In the genomic region with DNA sequence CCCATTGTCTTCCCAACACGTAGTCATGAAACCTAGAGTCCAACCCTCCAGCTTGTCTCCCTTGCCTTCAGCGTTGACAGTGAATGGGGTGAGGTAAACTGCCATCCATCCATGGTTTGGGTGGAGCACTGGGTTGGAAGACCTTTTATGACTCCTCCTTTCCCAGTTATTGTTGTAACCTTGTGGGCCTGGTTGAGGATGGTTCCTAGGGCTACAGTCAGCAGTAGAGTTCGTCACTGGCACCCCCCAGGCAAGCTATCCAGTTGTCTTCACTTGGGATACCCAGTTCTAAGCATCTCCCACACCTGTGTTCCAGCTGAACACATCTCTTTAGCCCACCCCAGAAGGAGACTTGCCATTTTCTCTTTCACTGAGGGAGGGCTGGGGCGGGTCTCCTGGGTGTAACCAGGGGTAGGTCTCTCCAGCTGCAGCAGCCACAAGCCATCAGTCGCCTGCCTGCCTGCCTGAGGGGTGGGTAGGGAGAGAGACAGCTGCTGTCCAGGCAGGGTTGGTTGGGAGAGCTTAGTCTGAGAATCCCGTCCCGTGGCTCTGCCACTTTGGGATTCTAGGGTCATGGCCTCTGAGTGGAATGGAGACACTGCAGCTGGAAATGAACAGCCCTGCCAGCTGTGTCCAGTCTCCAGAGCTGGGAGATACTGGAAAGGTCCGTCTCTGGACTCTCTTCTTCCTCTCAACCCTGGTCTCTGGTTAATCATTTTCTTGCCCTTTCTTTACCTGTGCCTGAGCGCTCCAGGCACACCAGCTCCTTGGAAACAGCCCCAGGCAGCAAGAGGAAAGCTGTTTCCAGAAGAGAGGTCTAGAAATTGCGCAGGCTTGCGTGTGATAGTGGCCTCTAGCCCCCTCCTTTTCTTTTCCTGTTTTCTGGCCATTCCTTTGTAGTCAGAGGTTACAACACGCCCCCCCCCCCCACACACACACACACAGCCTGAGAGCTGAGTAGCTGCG, we compare ENCODE assay signal across 8 mouse cellular contexts. TPM values are rescaled to one million over a fixed set of nuclear protein-coding genes. Genes with fewer than 3 reads are reported as not detected.
DNase-seq lines count a peak whose midpoint lies in the region; ATAC-seq and TF ChIP-seq lines count a peak whose summit lies in the region.

No protein-coding gene starts in this region.

- peak overlapping the region; percentile 31; the same call in 1 of the 2 replicates for H3K9ac ChIP-seq in kidney, embryonic 14.5 days (ENCODE audit: low read depth, low read length)

- H3K4me2 ChIP-seq in kidney, embryonic 14.5 days (replicated peaks; ENCODE audit: low read depth, low read length): peak overlapping the region; percentile 78

- H3K27ac ChIP-seq in spleen, adult 2 months (ENCODE audit: insufficient read depth, low read length): peak overlapping the region; percentile 68
- H3K27ac ChIP-seq in kidney, embryonic 14.5 days (ENCODE audit: low read depth, low read length): peak overlapping the region; percentile 91

- H3K4me3 ChIP-seq in spleen, adult 2 months (ENCODE audit: extremely low read depth, insufficient read depth, insufficient read length): peak overlapping the region; percentile 77; the same call in 1 of the 2 replicates
- H3K4me3 ChIP-seq in kidney, embryonic 14.5 days (ENCODE audit: low read length): peak overlapping the region; percentile 69

- intact Hi-C loops in left cerebral cortex, postnatal 36 days (cut with DNase I): no loop called here

- 39% methylated on average over 12 of the region's 13 CpGs for WGBS in spleen, adult 2 months
- WGBS in kidney, embryonic 14.5 days: 25% methylated on average over 13 of the region's 13 CpGs

- TF ChIP-seq CTCF in spleen, adult 2 months (IDR thresholded peaks at IDR 0.05; ENCODE audit: extremely low read depth, insufficient read depth, insufficient read length, insufficient replicate concordance): no peak

- no peak for TF ChIP-seq POLR2A in spleen, adult 2 months (IDR thresholded peaks at IDR 0.05; ENCODE audit: low read depth, low read length)

- peak; percentile 14; the same call in 1 of the 2 replicates for ATAC-seq in kidney, embryonic 14.5 days (ENCODE audit: low FRiP score, low TSS enrichment)

- DNase-seq in spleen, adult 2 months (ENCODE audit: low read depth in 1 of 2, low spot score in 2 of 2): no peak
- DNase-seq in spleen, postnatal 14 days (ENCODE audit: low spot score in 2 of 2): no peak
- peak; percentile 53 to 55 for DNase-seq in heart, adult 9 months (ENCODE audit: low spot score in 2 of 2)
- peak; percentile 69 for DNase-seq in lung, postnatal 14 days
- DNase-seq in left cerebral cortex, postnatal 36 days (ENCODE audit: low spot score in 2 of 2): no peak
- DNase-seq in left cerebral cortex, adult 18-20 months (ENCODE audit: low spot score in 2 of 2): no peak
- DNase-seq in left cerebral cortex, adult 8-10 months (ENCODE audit: low spot score in 2 of 2): no peak

- no peaks in the 10 kb centered on the region for H3K27me3 ChIP-seq in spleen, adult 2 months (ENCODE audit: control insufficient read depth, insufficient read depth, low read length)
- H3K27me3 ChIP-seq in kidney, embryonic 14.5 days (ENCODE audit: control insufficient read depth, insufficient read depth, low read length): no peaks in the 10 kb centered on the region; the same call in 1 of the 2 replicates

- no peaks in the 10 kb centered on the region for H3K9me3 ChIP-seq in kidney, embryonic 14.5 days (ENCODE audit: control insufficient read depth, low read length)

- H3K36me3 ChIP-seq in spleen, adult 2 months (ENCODE audit: control insufficient read depth, insufficient read depth, low read length): peaks cover 24% of the 10 kb centered on the region
- H3K36me3 ChIP-seq in kidney, embryonic 14.5 days (ENCODE audit: control insufficient read depth, insufficient read depth, low read length): peaks cover 33% of the 10 kb centered on the region

- H3K4me1 ChIP-seq in spleen, adult 2 months (ENCODE audit: control insufficient read depth, insufficient read depth, insufficient read length): peaks cover 22% of the 10 kb centered on the region; the same call in 1 of the 2 replicates
- peaks cover 38% of the 10 kb centered on the region for H3K4me1 ChIP-seq in kidney, embryonic 14.5 days (ENCODE audit: control insufficient read depth, insufficient read depth, low read length)

RNA-seq across cellular contexts. Expression of a gene that starts 2.6 kb away (rescaled TPM):
- 186 and 208 TPM in 2 replicates for polyA plus RNA-seq in spleen, adult 2 months (2012; rRNA removed)
- 81.0 and 139 TPM in 2 replicates for polyA plus RNA-seq in kidney, embryonic 14.5 days (2014; fragmentation: Nextera tagmentation; extraction: Ambion mirVana)
- 10 to 100 TPM in 1 of 2 experiments, 1 to 10 TPM in 1; 10.0 to 11.6 TPM for total RNA-seq in left cerebral cortex, postnatal 36 days (2021)
- 10 to 100 TPM in 1 of 2 experiments, 1 to 10 TPM in 1; 8.2 to 12.3 TPM for total RNA-seq in left cerebral cortex, adult 18-20 months (2021)
- total RNA-seq in left cerebral cortex, adult 8-10 months (2022): 10 to 100 TPM in 3 of 4 experiments, 1 to 10 TPM in 1; 9.6 to 15.4 (median 12.5) TPM

RNA-seq across cellular contexts. Expression of a gene that starts 18.2 kb away (rescaled TPM):
- 0.19 and 0.20 TPM in 2 replicates for polyA plus RNA-seq in spleen, adult 2 months (2012; rRNA removed)
- 1.0 and 1.2 TPM in 2 replicates for polyA plus RNA-seq in kidney, embryonic 14.5 days (2014; fragmentation: Nextera tagmentation; extraction: Ambion mirVana)
- 1 to 10 TPM; 3.4 to 4.0 TPM for total RNA-seq in left cerebral cortex, postnatal 36 days (2021)
- 1 to 10 TPM; 2.9 to 4.2 TPM for total RNA-seq in left cerebral cortex, adult 18-20 months (2021)
- total RNA-seq in left cerebral cortex, adult 8-10 months (2022): 1 to 10 TPM; 3.7 to 4.7 (median 4.1) TPM

RNA-seq across cellular contexts. Expression of a gene that starts 20.8 kb away (rescaled TPM):
- polyA plus RNA-seq in spleen, adult 2 months (2012; rRNA removed): 8.6 and 9.0 TPM in 2 replicates
- polyA plus RNA-seq in kidney, embryonic 14.5 days (2014; fragmentation: Nextera tagmentation; extraction: Ambion mirVana): 37.8 and 41.8 TPM in 2 replicates
- total RNA-seq in left cerebral cortex, postnatal 36 days (2021): 10 to 100 TPM in 1 of 2 experiments, 1 to 10 TPM in 1; 8.4 to 11.2 TPM
- total RNA-seq in left cerebral cortex, adult 18-20 months (2021): 1 to 10 TPM; 6.3 to 7.0 TPM
- total RNA-seq in left cerebral cortex, adult 8-10 months (2022): 1 to 10 TPM; 5.2 to 9.1 (median 7.9) TPM

RNA-seq across cellular contexts. Expression of a gene that starts 27.3 kb away (rescaled TPM):
- 4.3 and 5.5 TPM in 2 replicates for polyA plus RNA-seq in spleen, adult 2 months (2012; rRNA removed)
- 0.74 and 0.97 TPM in 2 replicates for polyA plus RNA-seq in kidney, embryonic 14.5 days (2014; fragmentation: Nextera tagmentation; extraction: Ambion mirVana)
- under 1 TPM; 0.49 to 0.82 TPM for total RNA-seq in left cerebral cortex, postnatal 36 days (2021)
- 1 to 10 TPM in 1 of 2 experiments, under 1 TPM in 1; 0.61 to 1.0 TPM for total RNA-seq in left cerebral cortex, adult 18-20 months (2021)
- total RNA-seq in left cerebral cortex, adult 8-10 months (2022): 1 to 10 TPM in 3 of 4 experiments, under 1 TPM in 1; 0.27 to 5.6 (median 3.3) TPM

RNA-seq across cellular contexts. Expression of a gene that starts 53.3 kb away (rescaled TPM):
- 0.09 and 0.29 TPM in 2 replicates for polyA plus RNA-seq in spleen, adult 2 months (2012; rRNA removed)
- 0.19 and 0.54 TPM in 2 replicates for polyA plus RNA-seq in kidney, embryonic 14.5 days (2014; fragmentation: Nextera tagmentation; extraction: Ambion mirVana)
- under 1 TPM in 1 of 2 experiments, not detected in 1; 0.47 TPM for total RNA-seq in left cerebral cortex, postnatal 36 days (2021)
- total RNA-seq in left cerebral cortex, adult 18-20 months (2021): under 1 TPM; 0.21 to 0.23 TPM
- under 1 TPM; 0.32 to 0.67 (median 0.57) TPM for total RNA-seq in left cerebral cortex, adult 8-10 months (2022)

Comparison
In these comparisons a context has a peak if more than half of its experiments do, and no peak if none do; other contexts are left out.
1. DNase-seq: peak in heart, adult 9 months (2 of 2) and lung, postnatal 14 days (single experiment); none in spleen, adult 2 months (0 of 2), spleen, postnatal 14 days (0 of 2), left cerebral cortex, postnatal 36 days (0 of 2), left cerebral cortex, adult 18-20 months (0 of 2) and left cerebral cortex, adult 8-10 months (0 of 2).